Mouse (Mus musculus) embryonic fibroblast, embryonic 13.5 days (primary cell): ENCODE results near the gene Tns1. TPM values are rescaled to one million over a fixed set of nuclear protein-coding genes. Genes with fewer than 3 reads are reported as not detected.
A peak's percentile ranks its signal among the peaks of the same experiment; 100 is the strongest.

Experiments used
- H3K27ac ChIP-seq: 2 replicates; pipeline ENCODE4 v1.5.1; 2012; ENCODE audit warnings: low read length, control low read depth, inconsistent platforms; ENCODE audit not compliant: insufficient read depth
- H3K4me1 ChIP-seq: 2 replicates; pipeline ENCODE4 v1.6.1; 2011; ENCODE audit warnings: low read length; ENCODE audit not compliant: control insufficient read depth, insufficient read depth
- H3K4me3 ChIP-seq: 2 replicates; pipeline ENCODE4 v1.5.1; 2011; ENCODE audit warnings: mild to moderate bottlenecking, control low read depth, low read length; ENCODE audit not compliant: insufficient read depth
- CTCF ChIP-seq: IDR thresholded peaks from 2 replicates; pipeline ENCODE4 v1.5.1; 2011; ENCODE audit warnings: mild to moderate bottlenecking, control low read depth, low read length, moderate library complexity, borderline replicate concordance; ENCODE audit not compliant: insufficient read depth
- POLR2A ChIP-seq: IDR thresholded peaks from 2 replicates; pipeline ENCODE4 v1.6.1; 2011; ENCODE audit warnings: low read depth, mild to moderate bottlenecking, control low read depth, low read length, moderate library complexity
- polyA plus RNA-seq: library from polyadenylated mRNA; stranded (reverse); fragments of >200 nt; gene quantifications from 2 replicates; pipeline ENCODE4 v1.2.4, GENCODE M21; 2011; ENCODE audit warnings: low read depth; ENCODE audit not compliant: missing spikeins, insufficient read length

Gene Tns1
- polyA plus RNA-seq, 1 experiment = 122 TPM

DNA sequence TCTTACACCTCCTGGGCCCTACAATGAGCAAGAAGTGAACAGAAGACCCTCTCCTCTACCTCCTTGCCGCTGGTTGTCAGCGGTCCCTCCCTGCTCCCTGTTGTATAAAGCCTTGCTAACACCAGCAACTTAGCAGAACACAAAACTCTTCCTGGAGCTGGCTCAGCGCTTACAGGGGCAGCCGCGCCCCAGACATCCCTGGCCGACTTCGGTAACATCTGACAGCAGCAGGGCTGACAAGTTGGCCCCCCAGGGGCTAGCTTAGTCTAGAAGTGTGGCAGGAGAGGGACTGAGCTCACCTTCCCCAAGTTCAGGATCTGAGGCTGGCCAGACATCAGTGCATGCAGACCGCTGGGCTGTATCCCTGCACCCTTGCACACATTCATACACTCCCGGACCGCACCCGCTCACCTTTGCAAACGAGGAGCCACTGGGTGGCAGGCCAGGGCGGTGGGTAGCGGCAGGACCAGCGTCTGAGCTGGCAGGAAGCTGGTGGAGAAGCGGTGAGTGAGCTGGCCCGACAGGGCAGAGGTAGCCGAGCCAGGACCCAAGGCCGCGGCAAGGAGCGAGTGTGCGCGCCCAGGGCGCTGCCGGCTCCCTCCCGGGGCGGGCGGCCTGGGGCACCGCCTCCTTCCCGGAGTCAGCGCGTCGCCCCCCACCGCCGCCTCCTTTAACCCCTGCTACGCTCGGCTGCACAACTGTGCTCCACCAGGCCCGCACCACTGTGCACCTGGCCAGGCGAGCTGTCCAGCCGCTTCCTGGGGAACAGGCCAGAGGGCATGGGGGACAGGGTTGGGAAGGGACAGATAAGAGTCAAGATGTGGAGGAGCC lies 87.5 kb downstream of the Tns1 start:
- H3K27ac ChIP-seq = peak overlapping the region; percentile 29
- peaks cover 18% of the 10 kb centered on the region for H3K4me1 ChIP-seq
- peak overlapping the region; percentile 82 for H3K4me3 ChIP-seq
- TF ChIP-seq POLR2A = peak; percentile 78
- peak; percentile 36; the same call in 1 of the 2 replicates for TF ChIP-seq CTCF

DNA sequence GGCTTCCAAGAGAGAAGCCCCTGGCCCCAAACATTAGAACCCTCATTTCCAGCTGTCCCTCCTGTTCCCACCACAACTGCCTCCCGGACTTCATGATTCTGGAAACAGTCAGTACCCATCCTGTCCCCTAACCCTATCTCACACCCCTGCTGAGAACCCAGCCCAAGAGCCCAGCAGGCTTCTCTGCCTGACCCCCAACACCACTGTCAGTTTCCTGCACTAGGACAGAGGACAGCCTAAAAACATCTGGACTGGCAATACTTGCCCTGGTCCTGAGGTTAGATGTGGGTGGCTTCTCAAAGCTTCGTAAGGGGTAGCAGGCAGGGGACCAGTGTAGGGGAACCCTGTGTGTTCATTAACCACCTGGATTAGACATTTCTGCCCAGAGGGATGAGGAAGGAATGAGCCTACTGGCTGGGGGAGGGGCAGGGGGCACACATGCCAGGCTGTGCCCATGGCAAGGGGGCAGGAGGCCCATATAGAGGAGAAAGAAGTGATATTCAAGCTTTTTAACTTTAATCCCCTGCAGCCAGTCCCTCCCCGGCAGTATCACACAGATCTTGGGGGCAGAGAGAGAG lies 88.2 kb downstream of the Tns1 start:
- peak overlapping the region; percentile 29; the same call in 1 of the 2 replicates for H3K27ac ChIP-seq
- peaks cover 20% of the 10 kb centered on the region for H3K4me1 ChIP-seq
- H3K4me3 ChIP-seq = peak overlapping the region; percentile 82
- TF ChIP-seq CTCF (no peak), POLR2A (no peak)

DNA sequence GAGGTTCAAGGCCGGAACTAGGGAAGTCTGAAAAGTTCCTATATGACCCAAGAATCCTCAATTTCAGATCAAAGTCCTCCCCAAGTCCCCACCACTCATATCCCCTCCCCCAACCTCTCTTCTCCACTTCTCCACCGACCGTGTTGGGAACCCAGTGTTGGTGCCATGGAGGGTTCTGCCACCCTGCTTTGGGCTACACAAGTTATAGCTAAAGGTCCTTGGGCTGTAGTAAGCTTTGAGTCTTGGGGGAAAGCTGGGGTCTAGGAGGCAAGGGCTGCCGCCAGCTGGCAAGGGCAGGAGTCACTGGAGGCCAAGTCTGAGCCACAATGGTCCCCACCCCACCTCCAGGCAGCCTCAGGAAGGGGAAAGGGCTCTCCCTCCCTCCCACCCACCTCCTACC lies 88.8 kb downstream of the Tns1 start:
- Histone ChIP-seq H3K27ac (peak overlapping the region; percentile 49; the same call in 1 of the 2 replicates), H3K4me1 (peaks cover 21% of the 10 kb centered on the region)

DNA sequence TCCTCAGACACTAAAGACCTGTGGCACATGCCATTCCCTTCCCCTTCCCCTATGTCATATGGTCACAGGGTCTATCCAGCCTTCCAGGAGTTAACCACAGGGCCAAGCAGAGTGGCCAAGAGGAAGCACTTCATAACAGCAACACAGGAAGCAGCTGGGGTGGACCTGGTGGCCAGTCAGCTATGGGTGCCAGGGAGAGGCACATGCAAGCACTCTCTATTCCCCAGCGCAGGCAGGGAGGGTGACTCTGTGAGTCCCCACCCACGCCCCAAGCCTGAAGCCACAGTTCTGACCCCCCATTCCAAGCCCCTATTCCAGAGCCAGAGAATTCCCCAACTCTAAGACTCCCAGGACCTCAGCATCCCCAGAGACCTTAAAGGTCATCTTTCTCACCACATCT lies 89.5 kb downstream of the Tns1 start:
- peak overlapping the region; percentile 82 for H3K4me3 ChIP-seq
- peak overlapping the region; percentile 49; the same call in 1 of the 2 replicates for H3K27ac ChIP-seq
- peaks cover 26% of the 10 kb centered on the region for H3K4me1 ChIP-seq
- TF ChIP-seq CTCF (no peak), POLR2A (no peak)

More for the DNA sequence above, 88.8 kb downstream of the Tns1 start:
- TF ChIP-seq POLR2A (no peak), CTCF (no peak)
- H3K4me3 ChIP-seq = peak overlapping the region; percentile 82

DNA sequence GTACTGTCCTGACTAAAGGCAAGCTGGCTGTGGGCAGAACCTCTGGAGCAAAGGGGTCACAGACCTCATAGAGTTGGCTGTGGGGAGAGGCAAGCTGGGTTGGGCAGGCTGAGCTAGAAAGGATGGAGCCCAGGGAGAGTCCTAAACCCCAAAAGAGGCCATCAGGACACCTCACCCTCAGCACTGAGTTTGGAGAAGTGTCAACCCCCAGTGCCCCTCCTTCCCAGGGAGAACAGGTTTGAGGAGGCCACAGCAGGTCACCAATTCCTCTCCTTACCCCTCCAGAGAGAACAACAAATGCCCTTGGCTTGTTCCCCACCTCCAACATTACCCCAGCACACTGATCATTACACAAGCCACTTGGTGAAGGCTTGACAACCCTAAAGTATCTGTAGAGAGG lies 90.0 kb downstream of the Tns1 start:
- H3K4me3 ChIP-seq = peak overlapping the region; percentile 82; the same call in 1 of the 2 replicates
- peaks cover 32% of the 10 kb centered on the region for H3K4me1 ChIP-seq
- peak overlapping the region; percentile 12; the same call in 1 of the 2 replicates for H3K27ac ChIP-seq
- TF ChIP-seq CTCF = no peak
- no peak for TF ChIP-seq POLR2A

DNA sequence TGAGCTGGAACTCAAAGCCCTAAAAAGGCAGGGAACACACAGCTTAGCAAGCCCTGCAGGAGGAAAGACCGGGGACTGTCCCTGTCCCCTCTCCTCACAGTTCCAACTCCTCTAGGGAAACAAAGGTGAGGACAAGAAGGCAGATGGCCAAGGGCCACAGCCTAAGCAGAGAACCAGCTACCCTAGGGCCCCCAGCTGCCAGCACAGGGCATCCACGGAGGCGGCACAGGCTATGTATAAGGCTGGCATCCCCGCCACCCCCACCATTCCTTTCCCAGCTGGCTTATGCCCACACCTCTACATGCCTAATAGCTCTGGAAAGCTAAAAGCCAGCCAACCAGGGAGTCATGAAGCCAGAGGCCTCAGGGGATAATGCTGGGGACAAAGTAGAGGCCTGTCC lies 90.8 kb downstream of the Tns1 start:
- no peak for TF ChIP-seq POLR2A
- no peak for TF ChIP-seq CTCF
- peak overlapping the region; percentile 12; the same call in 1 of the 2 replicates for H3K27ac ChIP-seq
- peaks cover 38% of the 10 kb centered on the region for H3K4me1 ChIP-seq
- H3K4me3 ChIP-seq = no peak overlapping the region

DNA sequence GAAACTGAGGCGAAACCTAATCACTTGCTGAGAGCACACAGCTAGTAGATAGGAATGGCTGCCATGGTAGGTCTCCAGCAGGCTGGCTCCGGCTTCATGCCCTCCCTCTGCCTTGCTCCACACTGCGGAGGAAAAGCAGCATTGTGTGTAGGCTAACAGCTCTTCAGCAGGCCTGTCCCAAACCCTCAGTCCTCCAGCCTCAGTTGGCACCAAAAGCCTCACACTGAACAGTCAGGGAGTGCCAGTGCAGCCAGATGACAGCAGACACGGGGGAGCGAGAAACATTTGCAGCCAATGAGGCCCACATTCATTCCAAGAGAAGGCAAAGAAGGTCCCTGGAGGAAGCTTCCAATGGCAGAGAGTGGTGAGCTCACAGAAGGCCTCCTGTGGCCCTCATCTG lies 91.3 kb downstream of the Tns1 start:
- H3K4me1 ChIP-seq = peaks cover 40% of the 10 kb centered on the region
- H3K4me3 ChIP-seq = no peak overlapping the region
- no peak for TF ChIP-seq CTCF
- no peak for TF ChIP-seq POLR2A
- H3K27ac ChIP-seq = no peak overlapping the region

DNA sequence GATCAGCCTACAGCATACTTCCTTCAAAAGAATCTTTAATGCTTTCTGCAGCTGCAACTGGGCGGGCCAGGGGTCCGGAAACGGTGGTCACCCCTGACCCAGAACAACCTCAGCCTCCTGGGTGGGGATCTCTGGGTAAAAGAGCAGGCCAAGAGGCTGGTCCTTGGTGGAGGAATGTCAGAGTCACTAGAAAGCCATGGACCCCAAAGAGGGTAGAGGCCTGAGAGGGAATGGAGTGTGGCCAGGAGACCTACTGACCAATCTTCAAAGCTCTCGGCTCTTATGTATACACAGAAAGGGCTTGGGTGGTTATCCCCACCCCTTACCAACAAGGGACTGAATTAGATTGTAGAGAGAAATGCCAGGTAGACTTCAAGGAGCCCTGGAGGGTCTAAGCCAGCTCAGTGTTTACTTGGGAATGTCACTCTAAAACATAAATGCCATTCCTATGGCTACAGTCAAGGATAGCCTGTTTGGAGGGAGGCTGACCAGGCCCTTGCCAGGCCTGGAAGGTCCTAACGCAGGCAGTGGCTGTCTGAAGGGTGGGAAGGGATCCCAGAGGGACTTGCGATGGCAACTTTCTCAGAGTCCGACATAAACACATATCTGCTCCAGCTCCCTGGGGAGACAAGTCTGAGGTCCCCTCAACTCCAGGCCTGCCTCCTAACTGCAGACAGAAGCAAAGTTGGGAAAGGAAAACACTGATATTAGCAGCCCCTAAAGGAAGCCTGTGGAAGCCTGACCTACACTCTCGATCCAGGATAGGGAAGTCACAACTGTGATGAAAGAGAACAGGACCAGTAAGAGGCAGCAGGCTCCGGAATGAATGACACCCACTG lies 92.3 kb downstream of the Tns1 start:
- Histone ChIP-seq H3K4me1 (peaks cover 48% of the 10 kb centered on the region), H3K4me3 (no peak overlapping the region), H3K27ac (no peak overlapping the region; the same call in 1 of the 2 replicates)
- TF ChIP-seq CTCF = no peak
- no peak for TF ChIP-seq POLR2A

DNA sequence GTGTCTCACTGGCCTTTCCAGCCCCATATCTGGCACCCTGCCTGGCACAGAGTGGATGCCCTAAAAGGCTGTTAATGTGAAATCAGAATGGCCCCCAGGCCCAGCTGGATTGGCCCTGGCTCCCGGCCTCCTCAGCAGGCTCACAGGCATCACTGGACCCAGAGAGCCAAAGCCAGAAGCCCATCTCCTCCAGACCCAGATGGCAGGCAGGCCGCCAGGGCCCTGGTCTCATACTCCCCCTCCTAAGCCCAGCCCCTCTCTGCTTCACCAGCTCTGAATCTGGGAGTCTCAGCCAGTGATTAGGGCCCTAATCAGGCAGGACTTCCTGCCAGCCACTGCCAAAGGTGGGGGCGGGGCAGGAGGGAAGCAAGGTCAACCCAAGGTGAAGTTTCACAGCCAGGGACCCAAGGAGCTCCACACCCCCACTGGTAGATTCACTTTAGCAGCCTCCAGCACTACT lies 93.3 kb downstream of the Tns1 start:
- no peak overlapping the region for H3K4me3 ChIP-seq
- peaks cover 58% of the 10 kb centered on the region for H3K4me1 ChIP-seq
- H3K27ac ChIP-seq = peak overlapping the region; percentile 78
- TF ChIP-seq POLR2A (no peak), CTCF (no peak)

DNA sequence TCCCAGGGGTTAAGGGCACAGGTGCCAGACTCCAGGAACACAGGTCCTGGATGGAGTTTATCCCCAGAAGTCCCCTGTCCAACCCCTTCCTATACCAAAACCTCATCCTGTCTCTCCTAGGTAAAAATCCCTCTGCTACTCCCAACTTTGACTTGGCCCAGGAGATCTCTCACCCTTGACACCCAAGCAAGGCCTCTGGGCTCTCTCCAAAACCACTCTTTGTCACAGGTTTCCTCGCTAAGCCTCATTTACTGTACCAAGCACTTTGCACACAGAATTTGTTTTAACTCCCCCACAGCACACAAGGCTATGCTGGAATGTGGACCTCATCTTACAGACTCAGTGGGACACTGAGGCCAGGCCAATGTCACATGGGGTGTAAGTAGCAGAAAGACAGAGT lies 94.0 kb downstream of the Tns1 start:
- peaks cover 60% of the 10 kb centered on the region for H3K4me1 ChIP-seq
- H3K27ac ChIP-seq = peak overlapping the region; percentile 78
- TF ChIP-seq CTCF (no peak), POLR2A (no peak)
- H3K4me3 ChIP-seq = no peak overlapping the region
